Mouse (Mus musculus) right cerebral cortex, postnatal 10 days (tissue): ENCODE data around the gene Ccdc114.

Experiments used
- DNase-seq, 2 experiments: peaks; one replicate each; pipeline ENCODE4 v3.0.0; 2021; ENCODE audit warnings: low spot score in 2 of 2

Ccdc114 gene

DNA sequence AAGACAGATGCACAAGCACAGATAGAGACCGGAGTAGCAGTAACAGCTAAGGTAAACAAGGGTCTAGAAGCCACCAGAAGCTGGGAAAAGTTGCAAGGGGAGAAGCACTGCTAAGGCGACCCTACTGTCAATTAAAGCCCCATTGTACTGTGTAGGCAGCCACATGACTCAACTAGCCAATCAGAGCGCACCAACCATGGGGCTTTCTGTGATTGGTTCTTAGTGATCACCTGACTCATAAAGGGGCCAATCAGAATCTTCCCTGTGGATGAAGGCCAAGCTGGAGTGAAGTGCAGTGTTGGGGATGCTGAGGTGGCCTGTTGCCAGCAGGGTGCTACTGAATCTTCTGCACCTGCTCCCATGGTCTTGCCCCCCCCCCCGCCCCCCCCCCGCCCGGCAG lies 63.0 kb downstream of the Ccdc114 start:
- no peak for DNase-seq

DNA sequence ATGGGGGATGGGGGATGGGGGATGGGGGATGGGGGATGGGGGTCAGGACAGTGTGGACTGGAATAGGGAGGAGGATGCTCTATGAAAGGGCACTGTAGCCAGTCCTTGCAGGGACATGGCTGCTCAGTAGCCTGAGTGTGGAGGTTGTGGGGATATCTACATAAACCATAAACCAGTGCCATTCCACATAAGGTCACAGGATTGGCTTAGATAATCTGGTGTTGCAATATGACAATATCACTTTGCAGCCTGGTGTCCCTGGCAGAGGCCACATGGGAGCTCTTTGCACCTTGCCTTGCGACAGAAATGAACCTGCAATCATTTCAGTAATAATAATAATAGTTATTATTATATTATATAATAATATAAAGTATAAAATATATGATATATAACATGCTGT lies 64.5 kb downstream of the Ccdc114 start:
- DNase-seq = no peak

DNA sequence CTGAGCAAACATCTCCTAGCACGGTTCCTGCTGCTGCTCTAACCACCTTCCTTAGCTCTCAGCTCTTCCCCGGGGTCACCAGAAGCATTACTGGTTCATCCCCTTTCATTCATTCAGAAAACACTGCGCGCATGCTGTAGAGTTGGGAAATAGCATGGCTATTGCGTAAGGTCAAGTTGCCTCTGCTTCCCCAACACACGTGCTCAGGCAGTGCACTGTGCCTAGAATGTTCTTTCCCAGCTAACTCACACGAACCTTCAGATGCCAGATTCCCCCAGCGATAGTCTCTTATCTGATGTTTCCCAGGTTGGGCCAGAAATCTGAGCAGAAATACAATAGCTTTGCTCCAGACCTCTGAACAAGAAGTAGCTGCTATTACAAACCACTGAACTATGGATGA lies 68.6 kb downstream of the Ccdc114 start:
- no peak for DNase-seq
